9 mouse cellular contexts compared by ENCODE assay signal in genomic region chr12:7420276-7420675, GRCm38 (mm10).
DNase-seq lines count a peak whose midpoint lies in the region; ATAC-seq and TF ChIP-seq lines count a peak whose summit lies in the region.
"Had no signal": no experiment of that assay in that cellular context is flagged by ENCODE, and none has a peak within 500 bp of the region (broad histone marks: within the 10 kb centered on the region; RNA-seq: fewer than 3 reads in every experiment).

No protein-coding gene starts in this region.

- peak; percentile 52 to 58 for DNase-seq in kidney, postnatal 4 days
- no peak for DNase-seq in kidney, postnatal 25 days
- peak; percentile 11 for DNase-seq in ES-E14 (ENCODE audit: low read depth, low spot score)
- DNase-seq in ZHBTc4 (ENCODE audit: low read depth, low spot score) = peak; percentile 21
- peak; percentile 62 for DNase-seq in limb, embryonic 11.5 days (ENCODE audit: low spot score)
- DNase-seq in right cerebral cortex, postnatal 10 days (ENCODE audit: low spot score in 2 of 2) = no peak
- DNase-seq: cerebellum, postnatal 10 days had no signal

- H3K9me3 ChIP-seq in ES-E14 (ENCODE audit: control insufficient read depth, insufficient read depth, low read depth, low read length) = no peaks in the 10 kb centered on the region
- no peaks in the 10 kb centered on the region for H3K9me3 ChIP-seq in limb, embryonic 11.5 days (ENCODE audit: control insufficient read depth, low read length)

- H3K4me2 ChIP-seq in limb, embryonic 11.5 days (ENCODE audit: low read depth, severe bottlenecking) = no peak overlapping the region

- no peak overlapping the region for H3K9ac ChIP-seq in ES-E14 (ENCODE audit: insufficient read depth, low read depth, low read length, poor library complexity, severe bottlenecking)
- H3K9ac ChIP-seq in limb, embryonic 11.5 days (ENCODE audit: low read length) = no peak overlapping the region
- H3K9ac ChIP-seq: liver, embryonic 14.5 days had no signal

- no peaks in the 10 kb centered on the region for H3K36me3 ChIP-seq in ES-E14 (ENCODE audit: control insufficient read depth, insufficient read depth, low read length, poor library complexity, severe bottlenecking)
- no peaks in the 10 kb centered on the region for H3K36me3 ChIP-seq in limb, embryonic 11.5 days (ENCODE audit: control insufficient read depth, insufficient read depth, low read length)

- no peaks in the 10 kb centered on the region for H3K27me3 ChIP-seq in limb, embryonic 11.5 days (ENCODE audit: control insufficient read depth, insufficient read depth, low read length)

- in situ Hi-C loops in ES-E14 (cut with MboI; ENCODE audit: low sequenced_read_pairs in 2 of 2, unreplicated experiment in 2 of 2) = no loop called here

- ATAC-seq in limb, embryonic 11.5 days (ENCODE audit: insufficient number of reproducible peaks, low FRiP score, low TSS enrichment, low read depth) = no peak
- no peak for ATAC-seq in monocyte, adult 5-6 weeks (replicated peaks; ENCODE audit: insufficient number of reproducible peaks, low FRiP score, low TSS enrichment, poor library complexity, severe bottlenecking)

- no peak overlapping the region for H3K4me3 ChIP-seq in ES-E14 (ENCODE audit: insufficient read depth in 1 of 2, low read depth in 1 of 2, low read length in 2 of 2, poor library complexity in 1 of 2, severe bottlenecking in 1 of 2)
- H3K4me3 ChIP-seq in limb, embryonic 11.5 days (ENCODE audit: low read depth, low read length) = no peak overlapping the region

- no peak overlapping the region for H3K27ac ChIP-seq in ES-E14 (ENCODE audit: insufficient read depth, low read depth, low read length, poor library complexity, severe bottlenecking)
- no peak overlapping the region for H3K27ac ChIP-seq in limb, embryonic 11.5 days (replicated peaks; ENCODE audit: low read depth, low read length)
- H3K27ac ChIP-seq: liver, embryonic 14.5 days had no signal

- H3K4me1 ChIP-seq in ES-E14 (ENCODE audit: control insufficient read depth in 2 of 2, insufficient read depth in 2 of 2, low read length in 2 of 2, poor library complexity in 1 of 2) = no peaks in the 10 kb centered on the region
- no peaks in the 10 kb centered on the region for H3K4me1 ChIP-seq in limb, embryonic 11.5 days (ENCODE audit: control insufficient read depth, insufficient read depth, low read length)

- WGBS in limb, embryonic 11.5 days = 25% methylated on average over 1 of the region's 2 CpGs

TF ChIP-seq in ES-E14, 5 proteins besides CTCF, POLR2A, EP300 and RAD21:
- no peak for TF ChIP-seq ZC3H11A (IDR thresholded peaks at IDR 0.05; ENCODE audit: borderline replicate concordance, low read depth, low read length)
- TF ChIP-seq HCFC1 (IDR thresholded peaks at IDR 0.05; ENCODE audit: borderline replicate concordance, insufficient read depth, low read length) = no peak
- TF ChIP-seq MAFK (IDR thresholded peaks at IDR 0.05; ENCODE audit: insufficient read depth, low read depth, low read length) = no peak
- TF ChIP-seq CHD2 (IDR thresholded peaks at IDR 0.05; ENCODE audit: low read depth, low read length) = no peak
- TF ChIP-seq ZNF384 (IDR thresholded peaks at IDR 0.05; ENCODE audit: low read depth, low read length) = no peak

Comparison
In these comparisons a context has a peak if more than half of its experiments do, and no peak if none do; other contexts are left out.
1. DNase-seq: peak in kidney, postnatal 4 days (2 of 2), ES-E14 (single experiment), ZHBTc4 (single experiment) and limb, embryonic 11.5 days (single experiment); none in kidney, postnatal 25 days (0 of 2) and right cerebral cortex, postnatal 10 days (0 of 2).